Comparison of ENCODE assay signal across 17 mouse cellular contexts in genomic region chr13:91156308-91156707, GRCm38 (mm10).
"Had no signal": no experiment of that assay in that cellular context is flagged by ENCODE, and none has a peak within 500 bp of the region (broad histone marks: within the 10 kb centered on the region; RNA-seq: fewer than 3 reads in every experiment).

No protein-coding gene starts in this region.

- H3K27ac ChIP-seq: lung, embryonic 15.5 days; macrophage; midbrain, embryonic 13.5 days; midbrain, embryonic 15.5 days; neural tube, embryonic 12.5 days; stomach, embryonic 15.5 days; stomach, postnatal 0 days had no signal

- H3K9ac ChIP-seq: lung, embryonic 15.5 days; midbrain, embryonic 13.5 days; midbrain, embryonic 15.5 days; neural tube, embryonic 12.5 days; stomach, embryonic 15.5 days had no signal

- H3K36me3 ChIP-seq: lung, embryonic 15.5 days; midbrain, embryonic 13.5 days; midbrain, embryonic 15.5 days; neural tube, embryonic 12.5 days; stomach, embryonic 15.5 days had no signal

- DNase-seq: lung, adult 2 months; lung, postnatal 14 days; lung, postnatal 36 days; right cerebral cortex, postnatal 14 days; thymus, adult 2 months; thymus, postnatal 25 days; thymus, postnatal 4 days had no signal

- H3K27me3 ChIP-seq: lung, embryonic 15.5 days; megakaryocyte, embryonic 14.5 days; midbrain, embryonic 13.5 days; midbrain, embryonic 15.5 days; neural tube, embryonic 12.5 days; stomach, embryonic 15.5 days had no signal

- H3K9me3 ChIP-seq: lung, embryonic 15.5 days; megakaryocyte, embryonic 14.5 days; midbrain, embryonic 13.5 days; midbrain, embryonic 15.5 days; neural tube, embryonic 12.5 days; stomach, embryonic 15.5 days had no signal

- H3K4me3 ChIP-seq: lung, embryonic 15.5 days; megakaryocyte, embryonic 14.5 days; midbrain, embryonic 13.5 days; midbrain, embryonic 15.5 days; neural tube, embryonic 12.5 days; stomach, embryonic 15.5 days had no signal

- ATAC-seq: lung, postnatal 0 days; midbrain, embryonic 13.5 days; midbrain, embryonic 15.5 days had no signal

- H3K4me1 ChIP-seq: lung, embryonic 15.5 days; megakaryocyte, embryonic 14.5 days; midbrain, embryonic 13.5 days; midbrain, embryonic 15.5 days; neural tube, embryonic 12.5 days; stomach, embryonic 15.5 days had no signal

- H3K4me2 ChIP-seq: lung, embryonic 15.5 days; midbrain, embryonic 11.5 days; midbrain, embryonic 13.5 days; midbrain, embryonic 15.5 days; neural tube, embryonic 12.5 days; stomach, embryonic 15.5 days had no signal
